Mouse (Mus musculus): ENCODE results near the gene Tfap4.
"Not testable (repeated sequence)": the region's sequence is repeated elsewhere in the genome, so short reads cannot be mapped to it uniquely, and the experiment has no call there.

The Tfap4 gene

GRCm38 (mm10) chr16:4592909-4593875, 33.5 kb upstream of the Tfap4 start:
- peak; percentile 64 for DNase-seq (ENCODE audit: low spot score)

- no peak for DNase-seq (ENCODE audit: low spot score)
Measured at GRCm38 (mm10) chr16:4590236-4590635, 30.6 kb upstream of the Tfap4 start.

GRCm38 (mm10) chr16:4587516-4588210, 28.0 kb upstream of the Tfap4 start:
- no peak for DNase-seq (ENCODE audit: low spot score)

- DNase-seq (ENCODE audit: low spot score): peak; percentile 98
Measured at GRCm38 (mm10) chr16:4586531-4587123, 27.0 kb upstream of the Tfap4 start.

- no peak for DNase-seq (ENCODE audit: low spot score)
Measured at GRCm38 (mm10) chr16:4585642-4586530, 26.2 kb upstream of the Tfap4 start.

GRCm38 (mm10) chr16:4584438-4584837, 24.8 kb upstream of the Tfap4 start:
- DNase-seq (ENCODE audit: low spot score): no peak

- DNase-seq (ENCODE audit: low spot score): no peak
Measured at GRCm38 (mm10) chr16:4583807-4584206, 24.2 kb upstream of the Tfap4 start.

GRCm38 (mm10) chr16:4581179-4581578, 21.5 kb upstream of the Tfap4 start:
- DNase-seq (ENCODE audit: low spot score): not testable (repeated sequence)

GRCm38 (mm10) chr16:4578630-4579029, 19.0 kb upstream of the Tfap4 start:
- DNase-seq (ENCODE audit: low spot score): no peak

- DNase-seq (ENCODE audit: low spot score): no peak
Measured at GRCm38 (mm10) chr16:4576873-4577272, 17.2 kb upstream of the Tfap4 start.

GRCm38 (mm10) chr16:4576038-4576437, 16.4 kb upstream of the Tfap4 start:
- no peak for DNase-seq (ENCODE audit: low spot score)

- no peak for DNase-seq (ENCODE audit: low spot score)
Measured at GRCm38 (mm10) chr16:4570737-4571136, 11.1 kb upstream of the Tfap4 start.

GRCm38 (mm10) chr16:4567912-4568311, 8.3 kb upstream of the Tfap4 start:
- DNase-seq (ENCODE audit: low spot score): peak; percentile 91

GRCm38 (mm10) chr16:4560145-4560952, 695 bp upstream of the Tfap4 start:
- peak; percentile 78 for DNase-seq (ENCODE audit: low spot score)

- peak; percentile 71 for DNase-seq (ENCODE audit: low spot score)
Measured at GRCm38 (mm10) chr16:4558980-4559631, 548 bp downstream of the Tfap4 start.

- DNase-seq (ENCODE audit: low spot score): peak; percentile 92
Measured at GRCm38 (mm10) chr16:4558384-4558979, 1.2 kb downstream of the Tfap4 start.

GRCm38 (mm10) chr16:4557949-4558348, 1.7 kb downstream of the Tfap4 start:
- peak; percentile 74 for DNase-seq (ENCODE audit: low spot score)

- no peak for DNase-seq (ENCODE audit: low spot score)
Measured at GRCm38 (mm10) chr16:4557085-4557484, 2.6 kb downstream of the Tfap4 start.

- no peak for DNase-seq (ENCODE audit: low spot score)
Measured at GRCm38 (mm10) chr16:4555555-4555954, 4.1 kb downstream of the Tfap4 start.

Data from urinary bladder, postnatal 14 days (tissue).